Mouse (Mus musculus): ENCODE measurements around the gene Olfr837. TPM values are rescaled to one million over a fixed set of nuclear protein-coding genes. Genes with fewer than 3 reads are reported as not detected.

Olfr837 gene
- not detected for total RNA-seq (2023)

GRCm38 (mm10) chr9:19136017-19136416 lies at the start of gene Olfr837:
Gene Olfr837 (plus strand): TSS chr9:19136317.

GRCm38 (mm10) chr9:19120082-19120481 lies 16.0 kb upstream of the Olfr837 start, which contains the start of gene Olfr836:
Gene Olfr836 (plus strand): TSS chr9:19120382.

GRCm38 (mm10) chr9:19177212-19177611 lies 41.1 kb downstream of the Olfr837 start, which contains the start of gene Olfr839-ps1:
Gene Olfr839-ps1 (minus strand): TSS chr9:19177312.

Other genes starting within 250 kb of the Olfr837 start
- gene Olfr832, start 199.2 kb upstream of the Olfr837 start, total RNA-seq (2023) = not detected
- not detected for gene Olfr834, start 148.3 kb upstream of the Olfr837 start, total RNA-seq (2023)
- gene Olfr835, start 103.6 kb upstream of the Olfr837 start, total RNA-seq (2023) = not detected
- not detected for gene Olfr836, start 15.9 kb upstream of the Olfr837 start, total RNA-seq (2023)
- not detected for gene Olfr839-ps1, start 41.0 kb downstream of the Olfr837 start, total RNA-seq (2023)
- not detected for gene Olfr843, start 115.7 kb downstream of the Olfr837 start, total RNA-seq (2023)
- gene Olfr844, start 180.0 kb downstream of the Olfr837 start, total RNA-seq (2023) = not detected
- not detected for gene Olfr845, start 200.1 kb downstream of the Olfr837 start, total RNA-seq (2023)
- gene Olfr846, start 227.7 kb downstream of the Olfr837 start, total RNA-seq (2023) = not detected
- not detected for gene Olfr847, start 242.4 kb downstream of the Olfr837 start, total RNA-seq (2023)

All from CD8-positive naive resting alpha-beta T cell, adult 57 days (primary cell).